Mouse (Mus musculus): ENCODE results near the gene Hist1h2be.
"Not testable (repeated sequence)": the region's sequence is repeated elsewhere in the genome, so short reads cannot be mapped to it uniquely, and the experiment has no call there.

Hist1h2be gene

DNA sequence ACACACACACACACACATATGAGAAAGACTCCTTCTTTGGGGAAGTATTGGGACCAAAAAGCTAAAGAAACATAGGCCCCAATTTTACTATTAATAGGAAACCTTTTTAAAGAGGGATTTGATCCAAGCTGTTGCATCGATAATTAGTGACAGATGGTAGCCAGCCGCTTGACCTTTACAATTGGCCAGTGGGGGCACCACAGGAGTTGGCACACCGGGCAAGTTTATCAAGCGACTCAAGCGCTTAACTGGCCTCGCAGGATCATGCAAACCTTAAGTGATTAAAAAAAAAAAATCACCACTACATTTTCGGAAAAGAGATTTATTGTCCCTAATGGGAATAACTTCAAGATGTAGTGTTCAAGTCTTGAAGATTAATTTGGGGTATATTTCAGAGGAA, 28.3 kb downstream of the Hist1h2be start:
- no peak for DNase-seq (ENCODE audit: inconsistent ontology term)

DNA sequence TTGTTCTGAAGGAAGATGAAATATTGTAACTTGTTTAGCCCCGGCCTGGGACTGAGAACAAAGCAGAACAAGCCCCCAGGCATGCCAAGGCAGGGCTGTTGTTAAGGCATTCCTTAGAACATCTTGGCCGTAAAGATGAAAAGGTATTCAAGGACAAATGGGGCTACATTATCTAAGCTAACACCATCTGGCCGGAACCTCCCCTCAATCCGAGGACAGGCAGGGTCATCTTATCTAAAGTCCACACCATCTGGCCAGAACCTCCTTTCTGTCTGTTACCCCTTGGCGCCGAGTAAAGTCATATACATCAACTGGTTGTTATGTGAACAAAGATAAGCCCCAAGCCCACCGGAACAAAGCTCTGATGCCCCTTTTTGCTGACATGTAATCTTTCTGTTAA, 29.0 kb downstream of the Hist1h2be start:
- DNase-seq (ENCODE audit: inconsistent ontology term) = not testable (repeated sequence)

DNA sequence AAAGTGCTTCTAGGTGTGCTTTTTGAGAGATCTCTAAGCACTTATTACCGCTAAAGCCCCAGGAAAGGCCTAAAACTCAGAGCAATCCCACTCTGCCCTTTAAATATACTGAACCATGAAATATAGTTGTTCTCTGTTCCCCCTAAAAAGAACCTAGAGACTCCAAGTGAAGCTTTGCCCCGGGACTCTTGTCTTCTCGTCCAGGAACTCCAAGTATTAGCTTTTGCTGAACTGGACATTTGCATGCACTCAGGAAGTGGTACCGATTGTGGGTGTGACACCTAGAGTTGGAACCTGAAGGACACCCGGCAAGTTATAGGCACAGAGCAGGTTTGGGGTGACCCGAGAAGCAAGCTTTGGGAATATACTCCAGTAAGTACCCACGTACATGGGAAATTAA, 29.7 kb downstream of the Hist1h2be start:
- no peak for DNase-seq (ENCODE audit: inconsistent ontology term)

DNA sequence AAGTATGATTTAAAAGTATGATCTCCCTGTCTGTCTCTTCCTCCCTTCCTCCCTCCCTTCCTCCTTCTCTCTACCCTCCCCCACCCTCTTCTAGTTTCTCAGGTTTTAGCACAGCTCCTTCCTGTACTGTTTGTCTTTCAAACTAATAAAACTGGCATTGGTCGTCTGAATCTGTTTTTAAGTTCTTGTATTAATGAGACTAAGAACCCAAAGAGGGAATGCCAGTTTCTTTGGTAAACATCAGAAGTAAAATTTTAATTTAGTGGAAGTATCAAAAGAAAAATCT, 34.0 kb downstream of the Hist1h2be start:
- DNase-seq (ENCODE audit: inconsistent ontology term) = no peak

DNA sequence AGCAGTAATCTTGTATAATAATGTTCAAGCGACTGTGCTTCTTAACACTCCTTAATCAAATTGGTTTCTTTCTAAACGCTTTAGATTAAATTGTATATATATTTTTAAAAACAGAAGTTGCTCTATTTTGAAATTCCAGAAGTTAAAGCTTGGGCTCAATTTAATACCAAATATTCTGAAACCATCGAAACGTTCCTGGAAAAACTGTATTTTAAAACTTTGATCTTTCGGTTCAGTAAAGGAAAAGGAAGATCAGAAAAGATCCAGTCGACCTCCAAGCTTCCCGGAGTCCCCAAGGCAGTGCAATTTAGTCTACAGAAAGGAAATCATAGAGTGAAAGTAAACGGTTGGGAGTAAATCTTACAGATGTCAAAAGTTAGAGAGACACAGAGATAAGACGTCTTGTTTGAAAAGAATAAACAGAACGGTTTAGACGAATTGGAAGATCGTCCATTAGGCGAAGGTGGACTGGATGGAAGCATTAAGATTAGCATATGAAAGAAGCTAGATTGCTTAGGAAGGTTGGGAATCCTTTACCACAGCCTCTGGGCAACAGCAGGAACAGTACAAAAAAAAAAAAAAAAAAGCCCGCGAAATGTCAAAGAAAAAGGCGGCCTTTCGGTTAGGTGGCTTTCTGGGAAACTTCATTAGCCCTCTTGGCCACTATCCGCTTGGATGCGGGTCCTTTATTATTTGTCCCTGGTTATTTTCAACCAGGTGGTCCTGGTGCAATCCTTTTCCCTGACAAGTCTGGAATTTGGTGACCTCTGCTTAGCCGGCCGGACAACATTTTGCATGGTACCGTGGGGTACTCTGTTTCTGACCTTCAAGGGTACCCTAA, 34.6 kb downstream of the Hist1h2be start:
- DNase-seq (ENCODE audit: inconsistent ontology term) = no peak

DNA sequence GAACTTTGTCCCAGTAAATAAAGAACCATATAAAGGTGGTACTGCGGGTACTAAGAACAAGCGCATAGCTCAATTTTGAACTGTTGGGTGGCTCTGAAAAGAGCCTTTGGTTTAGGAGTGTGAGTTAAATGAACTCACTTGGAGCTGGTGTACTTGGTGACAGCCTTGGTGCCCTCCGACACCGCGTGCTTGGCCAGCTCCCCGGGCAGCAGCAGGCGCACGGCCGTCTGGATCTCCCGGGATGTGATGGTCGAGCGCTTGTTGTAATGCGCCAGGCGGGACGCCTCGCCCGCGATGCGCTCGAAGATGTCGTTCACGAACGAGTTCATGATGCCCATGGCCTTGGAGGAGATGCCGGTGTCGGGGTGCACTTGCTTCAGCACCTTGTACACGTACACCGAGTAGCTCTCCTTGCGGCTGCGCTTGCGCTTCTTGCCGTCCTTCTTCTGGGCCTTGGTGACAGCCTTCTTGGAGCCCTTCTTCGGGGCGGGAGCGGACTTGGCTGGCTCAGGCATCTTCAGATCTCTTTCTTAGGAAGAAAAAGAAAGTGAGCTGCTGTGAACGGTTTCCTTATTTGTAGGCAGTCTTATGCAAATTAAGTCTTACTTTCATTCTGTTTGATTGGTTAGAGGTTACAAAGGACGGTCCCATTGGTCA, 35.4 kb downstream of the Hist1h2be start:
- peak; percentile 89 for DNase-seq (ENCODE audit: inconsistent ontology term)

DNA sequence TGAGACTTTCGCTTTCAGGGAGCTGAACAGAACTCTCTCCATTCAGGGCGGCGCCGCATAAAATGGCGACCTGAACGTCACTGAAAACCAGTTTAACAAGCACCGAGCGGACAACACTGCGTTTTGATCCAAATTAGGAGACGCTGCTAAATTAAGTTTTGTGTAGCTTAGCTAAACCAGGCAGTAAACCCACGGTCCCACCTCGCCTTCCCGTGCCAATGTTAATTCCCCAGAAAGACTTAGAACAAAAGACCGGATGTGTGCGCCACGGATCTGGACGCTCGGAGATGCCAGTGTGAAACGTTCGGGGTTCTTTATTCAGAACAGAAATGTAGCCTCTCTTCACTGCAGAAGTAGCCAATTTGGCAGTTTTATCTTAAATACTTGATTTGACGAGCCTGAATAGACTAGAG, 35.9 kb downstream of the Hist1h2be start:
- peak; percentile 88 for DNase-seq (ENCODE audit: inconsistent ontology term)

DNA sequence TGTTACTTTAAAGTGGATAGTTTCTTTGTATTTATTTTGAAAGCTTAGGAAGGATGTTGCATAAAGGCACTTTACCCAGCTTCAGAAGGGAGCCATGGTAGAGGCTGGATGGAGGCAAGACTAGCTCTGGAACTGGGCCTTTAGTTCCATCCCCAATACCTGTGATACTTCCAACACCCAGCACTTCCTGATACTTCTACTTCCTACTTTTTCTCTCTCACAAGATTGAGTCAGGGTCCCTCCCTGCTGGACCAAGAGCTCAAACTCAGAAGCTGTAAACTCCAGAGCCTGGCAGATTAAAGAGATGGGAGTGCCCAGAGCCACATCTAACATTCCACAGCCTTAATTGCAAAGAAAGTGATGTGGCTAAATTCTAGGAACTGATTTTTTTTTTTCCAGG, 36.6 kb downstream of the Hist1h2be start:
- DNase-seq (ENCODE audit: inconsistent ontology term) = no peak

DNA sequence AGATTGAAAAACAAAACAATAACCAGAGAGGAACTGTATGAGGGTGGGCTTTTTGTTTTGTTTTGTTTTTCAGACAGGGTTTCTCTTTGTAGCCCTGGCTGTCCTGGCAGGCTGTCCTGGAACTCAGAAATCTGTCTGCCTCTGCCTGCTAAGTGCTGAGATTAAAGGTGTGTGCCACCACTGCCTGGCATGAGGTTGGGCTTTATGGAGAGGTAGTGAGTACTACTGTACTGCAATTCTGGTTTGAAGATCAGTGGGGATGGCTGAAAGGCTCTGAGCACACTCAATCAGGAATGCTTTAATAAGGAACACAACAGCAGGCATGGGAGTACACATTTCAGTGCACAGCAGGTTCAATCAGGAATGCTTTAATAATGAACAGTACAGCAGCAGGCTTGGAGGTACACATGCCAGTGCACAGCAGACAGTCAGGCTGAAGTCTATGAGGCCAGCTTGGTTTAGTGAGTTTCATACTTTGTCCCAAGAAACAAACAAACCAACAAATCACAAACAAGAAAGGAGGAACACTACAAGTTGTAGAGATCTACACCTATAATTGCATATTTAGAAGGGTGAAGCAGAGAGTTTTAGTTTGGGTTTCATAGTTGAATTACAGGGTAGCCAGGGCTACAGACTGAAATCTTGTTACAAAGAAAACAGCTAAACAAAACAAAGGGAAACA, 37.4 kb downstream of the Hist1h2be start:
- DNase-seq (ENCODE audit: inconsistent ontology term) = no peak

DNA sequence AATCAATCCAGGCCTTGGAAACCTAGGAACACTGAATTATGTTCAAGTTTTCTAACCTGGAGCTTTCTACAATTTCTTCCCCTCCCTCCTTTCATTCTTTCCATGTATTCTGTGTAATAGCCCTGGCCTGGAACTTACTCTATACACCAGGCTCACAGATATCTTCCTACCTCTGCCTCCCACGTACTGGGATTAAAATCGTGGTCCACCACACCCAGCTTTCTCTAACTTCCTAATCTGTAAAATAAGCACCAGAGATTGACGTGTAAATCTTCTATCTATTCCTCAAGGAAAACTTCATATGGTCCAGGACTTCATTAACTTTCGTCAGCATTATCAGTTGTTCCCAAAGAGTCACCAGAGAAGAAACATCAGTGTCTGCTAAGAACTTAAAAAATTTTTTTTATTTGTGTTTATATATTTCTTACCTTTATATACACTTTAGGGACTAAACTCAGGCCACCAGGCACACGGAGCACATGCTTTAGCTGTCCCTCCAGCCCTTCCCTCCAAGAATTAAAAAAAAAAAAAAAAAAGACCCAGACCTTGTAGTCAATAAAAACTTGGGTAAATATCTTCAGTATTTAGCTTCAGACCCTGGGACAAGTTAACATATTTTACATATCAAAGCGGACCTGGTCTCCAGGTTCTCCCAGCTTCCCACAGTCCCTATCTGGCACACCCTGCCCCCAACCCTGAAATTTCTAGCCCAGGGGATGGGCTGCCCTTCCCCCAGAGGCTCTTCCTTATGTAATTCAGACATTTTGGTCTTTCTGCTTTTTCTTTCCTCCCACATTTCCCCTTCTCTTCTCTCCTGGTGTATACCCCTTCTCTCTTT, 38.5 kb downstream of the Hist1h2be start:
- DNase-seq (ENCODE audit: inconsistent ontology term) = no peak

DNA sequence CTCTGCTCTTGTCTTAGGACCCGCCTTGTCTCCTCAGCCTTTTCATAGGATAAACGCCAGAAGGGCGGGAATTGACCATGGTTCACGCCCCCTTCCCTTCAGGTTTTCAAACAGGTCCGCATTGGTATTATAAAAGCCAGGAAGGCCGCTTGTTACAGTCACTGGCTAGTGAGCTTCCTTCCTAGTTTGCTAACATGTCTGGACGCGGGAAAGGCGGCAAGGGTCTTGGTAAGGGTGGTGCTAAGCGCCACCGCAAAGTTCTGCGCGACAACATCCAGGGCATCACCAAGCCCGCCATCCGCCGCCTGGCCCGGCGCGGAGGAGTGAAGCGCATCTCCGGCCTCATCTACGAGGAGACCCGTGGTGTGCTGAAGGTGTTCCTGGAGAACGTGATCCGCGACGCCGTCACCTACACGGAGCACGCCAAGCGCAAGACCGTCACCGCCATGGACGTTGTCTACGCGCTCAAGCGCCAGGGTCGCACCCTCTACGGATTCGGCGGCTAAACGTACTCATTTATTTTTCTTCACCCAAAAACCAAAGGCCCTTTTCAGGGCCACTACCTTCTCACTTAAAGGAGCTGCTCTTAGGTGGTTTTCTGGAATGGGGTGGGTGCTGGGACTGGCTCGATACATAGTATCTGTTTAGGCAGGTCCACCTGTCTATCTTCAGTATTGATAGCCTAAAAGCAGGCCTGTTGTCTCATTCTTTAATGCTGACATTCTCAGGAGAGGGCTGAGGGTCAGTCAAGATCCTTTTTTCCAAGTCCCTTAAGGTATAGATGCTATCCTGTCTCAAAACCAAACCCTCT, 39.3 kb downstream of the Hist1h2be start, which contains the start of gene Hist1h4d:
Gene Hist1h4d (plus strand): TSS at position 191 of the 811 bp plus-strand sequence.
- DNase-seq (ENCODE audit: inconsistent ontology term) = peak; percentile 96

DNA sequence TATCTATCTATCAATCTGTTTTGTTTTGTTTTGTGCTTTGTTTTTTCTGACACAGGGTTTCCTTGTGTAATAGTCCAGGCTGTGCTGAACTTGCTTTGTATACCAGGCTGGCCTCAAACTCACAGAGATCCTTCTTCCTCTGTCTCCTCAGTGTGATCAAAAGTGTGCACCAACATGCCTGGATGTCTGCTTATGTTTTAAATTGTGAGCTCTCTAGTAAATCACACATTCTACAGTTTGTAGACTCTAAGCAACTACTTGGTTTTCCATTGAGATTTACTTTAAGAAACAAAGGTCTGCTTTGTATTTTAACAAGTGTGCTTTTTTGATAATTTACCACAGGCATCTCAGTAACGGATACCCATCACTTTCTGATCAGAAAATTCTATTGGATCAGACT, 43.1 kb downstream of the Hist1h2be start:
- no peak for DNase-seq (ENCODE audit: inconsistent ontology term)

DNA sequence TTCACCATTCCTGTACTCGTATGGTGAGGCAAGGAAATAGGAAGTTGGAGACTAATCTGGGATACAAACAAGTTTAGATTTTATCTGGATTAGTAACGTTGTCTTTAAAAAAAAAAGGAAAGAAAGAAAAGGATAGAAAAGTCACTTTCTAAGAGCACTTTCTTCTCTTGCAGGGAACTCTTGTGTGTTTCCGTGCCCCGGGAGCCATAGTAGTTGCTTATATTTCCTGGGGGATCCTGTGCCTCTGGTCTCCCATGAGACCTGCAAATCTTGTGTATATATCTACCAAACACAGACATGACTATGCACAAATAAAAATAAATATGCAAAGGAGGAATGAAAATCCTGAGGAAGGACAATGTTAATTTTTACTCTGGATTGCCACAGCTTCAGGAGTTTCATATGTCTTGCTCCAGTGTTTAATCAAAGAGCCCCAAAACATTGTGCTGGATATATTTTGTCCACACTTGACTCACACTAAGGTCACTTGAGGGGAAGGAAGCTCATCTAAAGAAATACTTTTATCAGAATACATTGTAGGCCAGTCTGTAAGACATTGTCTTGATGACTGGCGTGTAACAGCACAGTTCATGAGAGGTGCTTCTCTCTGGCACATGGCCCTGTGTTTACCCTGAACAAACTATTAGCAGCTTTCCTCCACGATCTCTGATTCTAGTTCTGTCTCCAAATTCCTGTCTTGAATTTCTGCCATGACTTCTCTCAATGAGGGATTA, 43.9 kb downstream of the Hist1h2be start:
- no peak for DNase-seq (ENCODE audit: inconsistent ontology term)

DNA sequence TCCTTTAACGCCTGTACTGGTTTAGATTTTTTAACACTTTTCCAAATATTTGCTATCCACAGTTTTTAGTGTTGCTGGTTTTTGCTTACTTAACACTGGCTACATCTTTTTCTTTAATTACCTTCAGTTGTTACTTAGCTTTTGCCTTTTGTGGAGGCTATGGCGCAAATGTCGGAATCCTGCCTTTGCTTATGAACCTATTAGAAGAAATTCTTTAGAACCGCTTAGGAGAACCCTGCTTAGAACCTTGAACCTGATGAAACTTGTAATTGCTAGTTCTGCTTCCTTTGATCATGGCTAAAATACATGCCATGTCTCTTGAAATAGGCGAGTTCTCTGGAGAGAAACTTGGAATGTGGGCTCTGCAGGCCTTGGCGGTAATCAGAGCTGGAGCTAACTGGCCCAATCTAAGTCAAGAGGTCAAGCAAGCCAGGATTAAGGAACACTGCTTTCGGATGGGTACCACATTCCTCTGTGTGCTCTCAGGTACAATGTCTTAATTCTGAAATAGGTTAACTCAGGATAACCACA, 44.5 kb downstream of the Hist1h2be start:
- DNase-seq (ENCODE audit: inconsistent ontology term) = no peak

DNA sequence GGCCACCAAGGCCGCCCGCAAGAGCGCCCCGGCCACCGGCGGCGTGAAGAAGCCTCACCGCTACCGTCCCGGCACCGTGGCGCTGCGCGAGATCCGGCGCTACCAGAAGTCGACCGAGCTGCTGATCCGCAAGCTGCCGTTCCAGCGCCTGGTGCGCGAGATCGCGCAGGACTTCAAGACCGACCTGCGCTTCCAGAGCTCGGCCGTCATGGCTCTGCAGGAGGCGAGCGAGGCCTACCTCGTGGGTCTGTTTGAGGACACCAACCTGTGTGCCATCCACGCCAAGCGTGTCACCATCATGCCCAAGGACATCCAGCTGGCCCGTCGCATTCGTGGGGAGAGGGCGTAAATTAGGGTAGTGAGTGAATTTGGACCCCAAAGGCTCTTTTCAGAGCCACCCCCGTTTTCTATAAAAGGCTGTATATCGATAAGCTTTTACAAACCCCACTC, 45.0 kb downstream of the Hist1h2be start:
- DNase-seq (ENCODE audit: inconsistent ontology term) = not testable (repeated sequence)

DNA sequence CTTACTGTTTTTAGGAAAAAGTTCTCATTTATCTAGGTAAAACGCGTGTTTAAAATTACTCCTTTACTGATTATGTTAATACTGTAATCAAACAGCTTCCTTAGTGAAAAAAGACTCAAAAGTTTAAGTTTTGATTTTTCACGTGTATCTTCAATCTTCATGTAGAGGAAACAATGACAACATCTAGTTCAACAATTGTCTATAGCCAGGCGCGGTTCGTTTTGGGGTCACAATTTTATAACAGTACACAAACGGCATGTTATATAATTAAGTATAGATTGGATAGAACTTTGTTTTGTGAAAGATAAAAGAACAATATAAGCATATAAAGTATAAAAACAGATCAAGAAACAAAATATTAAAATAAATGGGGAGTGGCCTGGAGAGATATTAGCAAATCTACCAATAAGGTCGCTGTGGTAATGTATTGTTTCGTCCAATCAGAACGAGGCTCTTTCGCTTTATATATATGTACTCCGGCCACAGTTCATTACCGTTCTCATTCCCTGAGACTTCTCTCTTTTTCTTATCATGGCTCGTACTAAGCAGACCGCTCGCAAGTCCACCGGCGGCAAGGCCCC, 45.6 kb downstream of the Hist1h2be start, which contains the start of gene Hist1h3d:
Gene Hist1h3d (plus strand): TSS at position 493 of the 581 bp plus-strand sequence.
- DNase-seq (ENCODE audit: inconsistent ontology term) = peak; percentile 87

DNA sequence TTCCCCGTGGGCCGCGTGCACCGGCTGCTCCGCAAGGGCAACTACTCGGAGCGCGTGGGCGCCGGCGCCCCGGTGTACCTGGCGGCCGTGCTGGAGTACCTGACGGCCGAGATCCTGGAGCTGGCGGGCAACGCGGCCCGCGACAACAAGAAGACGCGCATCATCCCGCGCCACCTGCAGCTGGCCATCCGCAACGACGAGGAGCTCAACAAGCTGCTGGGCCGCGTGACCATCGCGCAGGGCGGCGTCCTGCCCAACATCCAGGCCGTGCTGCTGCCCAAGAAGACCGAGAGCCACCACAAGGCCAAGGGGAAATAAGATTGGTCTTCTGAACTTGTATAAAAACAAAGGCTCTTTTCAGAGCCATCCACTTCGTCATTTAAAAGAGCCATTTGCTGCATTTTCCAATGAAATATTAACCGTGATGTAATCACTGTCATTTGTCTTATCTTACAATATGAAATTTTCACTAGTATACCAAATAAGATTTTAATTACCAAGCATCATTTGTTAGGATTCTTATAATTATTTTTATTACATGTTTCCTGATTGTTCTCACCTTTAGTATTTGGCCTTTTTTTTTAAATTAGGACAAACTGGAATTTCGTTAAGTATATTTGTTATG, 46.3 kb downstream of the Hist1h2be start:
- not testable (repeated sequence) for DNase-seq (ENCODE audit: inconsistent ontology term)

DNA sequence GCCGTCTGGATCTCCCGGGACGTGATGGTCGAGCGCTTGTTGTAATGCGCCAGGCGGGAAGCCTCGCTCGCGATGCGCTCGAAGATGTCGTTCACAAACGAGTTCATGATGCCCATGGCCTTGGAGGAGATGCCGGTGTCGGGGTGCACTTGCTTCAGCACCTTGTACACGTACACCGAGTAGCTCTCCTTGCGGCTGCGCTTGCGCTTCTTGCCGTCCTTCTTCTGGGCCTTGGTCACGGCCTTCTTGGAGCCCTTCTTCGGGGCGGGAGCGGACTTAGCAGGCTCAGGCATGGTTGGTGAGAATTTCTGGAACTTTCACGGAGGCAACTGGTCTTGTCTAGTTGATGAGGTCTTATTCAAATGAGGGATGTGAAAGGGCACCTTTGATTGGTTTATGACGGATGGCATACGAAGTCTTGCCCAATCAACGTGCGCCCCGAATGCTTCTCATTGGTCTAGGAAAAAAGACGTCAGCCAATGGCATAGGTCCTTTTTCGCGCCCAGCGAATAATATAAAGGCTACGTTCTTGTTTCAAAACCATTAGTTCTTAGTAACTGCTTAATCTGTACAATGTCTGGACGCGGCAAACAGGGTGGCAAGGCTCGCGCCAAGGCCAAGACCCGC, 46.9 kb downstream of the Hist1h2be start, which contains the start of the genes Hist1h2bf and Hist1h2ad:
Gene Hist1h2bf (minus strand): TSS at position 299 of the 627 bp plus-strand sequence.
Gene Hist1h2ad (plus strand): TSS at position 484 of the 627 bp plus-strand sequence.
- DNase-seq (ENCODE audit: inconsistent ontology term) = peak; percentile 98

Data from Muller cell, postnatal 12 days (primary cell).